In genomic region chr19:54113421-54113820, GRCm38 (mm10) we compare ENCODE assay signal across 25 mouse cellular contexts.
"Had no signal": no experiment of that assay in that cellular context is flagged by ENCODE, and none has a peak within 500 bp of the region (broad histone marks: within the 10 kb centered on the region; RNA-seq: fewer than 3 reads in every experiment).

No protein-coding gene starts in this region.

- H3K27me3 ChIP-seq: hindbrain, embryonic 15.5 days had no signal

- H3K9me3 ChIP-seq: heart, embryonic 15.5 days; hindbrain, embryonic 15.5 days; kidney, embryonic 15.5 days; limb, embryonic 13.5 days; limb, embryonic 15.5 days; liver, embryonic 13.5 days had no signal

- H3K4me3 ChIP-seq: heart, embryonic 13.5 days; heart, embryonic 15.5 days; hindbrain, embryonic 13.5 days; hindbrain, embryonic 15.5 days; kidney, embryonic 15.5 days; limb, embryonic 13.5 days; limb, embryonic 15.5 days; liver, embryonic 13.5 days had no signal

- DNase-seq: gastrocnemius, postnatal 14 days; gastrocnemius, postnatal 36 days; heart, adult 18-20 months; heart, postnatal 14 days; heart, postnatal 36 days; kidney, adult 11 months; kidney, adult 2 months; kidney, adult 9 months; kidney, postnatal 14 days; kidney, postnatal 4 days; layer of hippocampus, adult 9-11 months; layer of hippocampus, postnatal 36 days; left cerebral cortex, postnatal 4 days; liver, embryonic 13.5 days had no signal

- H3K36me3 ChIP-seq: heart, embryonic 13.5 days; heart, embryonic 15.5 days; hindbrain, embryonic 13.5 days; hindbrain, embryonic 15.5 days; kidney, embryonic 15.5 days; limb, embryonic 13.5 days; limb, embryonic 15.5 days; liver, embryonic 13.5 days had no signal

- H3K9ac ChIP-seq: heart, embryonic 13.5 days; heart, embryonic 15.5 days; hindbrain, embryonic 13.5 days; hindbrain, embryonic 15.5 days; kidney, embryonic 15.5 days; limb, embryonic 13.5 days; limb, embryonic 15.5 days; liver, embryonic 13.5 days had no signal

- H3K4me2 ChIP-seq: heart, embryonic 11.5 days; heart, embryonic 13.5 days; heart, embryonic 15.5 days; hindbrain, embryonic 13.5 days; hindbrain, embryonic 15.5 days; kidney, embryonic 15.5 days; limb, embryonic 13.5 days; limb, embryonic 15.5 days; liver, embryonic 13.5 days had no signal

- ATAC-seq: hindbrain, postnatal 0 days; intestine, embryonic 16.5 days had no signal

- H3K27ac ChIP-seq: heart, embryonic 13.5 days; heart, embryonic 15.5 days; hindbrain, embryonic 13.5 days; hindbrain, embryonic 15.5 days; hindbrain, postnatal 0 days; kidney, embryonic 15.5 days; kidney, postnatal 0 days; limb, embryonic 13.5 days; limb, embryonic 15.5 days; liver, embryonic 13.5 days had no signal
